Mouse (Mus musculus) cerebellum, adult 18-20 months (tissue): ENCODE results near the gene Tmem125.

ENCODE experiments used
- DNase-seq, 2 experiments: peaks; one replicate each; pipeline ENCODE4 v3.0.0; 2021

Tmem125 gene

DNA sequence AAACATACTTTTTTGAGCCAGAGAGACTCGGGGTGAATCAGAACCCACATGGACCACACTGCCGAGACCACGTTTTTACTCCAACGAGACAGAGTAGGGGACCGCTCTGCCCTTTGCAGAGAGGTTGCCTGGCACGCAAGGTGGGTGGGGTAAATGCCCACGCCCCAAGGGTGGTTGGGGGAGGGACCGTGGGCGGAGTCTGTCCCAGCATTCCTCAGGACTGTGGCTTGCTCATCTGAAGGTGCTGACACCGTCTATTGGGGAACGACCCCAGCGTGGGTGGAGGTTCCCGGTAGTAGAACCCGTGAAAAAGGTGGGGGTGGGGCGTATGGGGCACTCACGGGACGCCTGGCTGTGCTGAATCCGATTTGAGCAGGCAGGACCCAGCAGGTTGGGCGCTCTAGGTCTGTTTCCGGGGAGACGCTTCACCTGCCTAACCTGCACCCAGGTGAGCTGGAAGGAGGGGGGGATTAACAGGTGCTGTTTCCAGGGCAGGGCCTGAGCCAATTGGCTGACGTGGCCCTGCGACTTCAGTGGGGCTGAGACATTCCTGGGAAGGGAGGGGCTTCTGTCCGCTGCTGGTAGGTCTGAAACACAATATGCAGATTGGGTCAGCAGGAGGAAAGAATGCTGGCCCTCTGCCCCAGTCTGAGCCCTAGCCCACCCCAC is at the start of gene Tmem125:
Gene Tmem125, minus strand, starts transcription at position 453 of the 669 bp plus-strand sequence.
- peak in 1 of 2 experiments; percentile 7 for DNase-seq

- DNase-seq, result no peak
These were observed 45.9 kb upstream of the Tmem125 start for GRCm38 (mm10) chr4:118589733-118590130.

DNA sequence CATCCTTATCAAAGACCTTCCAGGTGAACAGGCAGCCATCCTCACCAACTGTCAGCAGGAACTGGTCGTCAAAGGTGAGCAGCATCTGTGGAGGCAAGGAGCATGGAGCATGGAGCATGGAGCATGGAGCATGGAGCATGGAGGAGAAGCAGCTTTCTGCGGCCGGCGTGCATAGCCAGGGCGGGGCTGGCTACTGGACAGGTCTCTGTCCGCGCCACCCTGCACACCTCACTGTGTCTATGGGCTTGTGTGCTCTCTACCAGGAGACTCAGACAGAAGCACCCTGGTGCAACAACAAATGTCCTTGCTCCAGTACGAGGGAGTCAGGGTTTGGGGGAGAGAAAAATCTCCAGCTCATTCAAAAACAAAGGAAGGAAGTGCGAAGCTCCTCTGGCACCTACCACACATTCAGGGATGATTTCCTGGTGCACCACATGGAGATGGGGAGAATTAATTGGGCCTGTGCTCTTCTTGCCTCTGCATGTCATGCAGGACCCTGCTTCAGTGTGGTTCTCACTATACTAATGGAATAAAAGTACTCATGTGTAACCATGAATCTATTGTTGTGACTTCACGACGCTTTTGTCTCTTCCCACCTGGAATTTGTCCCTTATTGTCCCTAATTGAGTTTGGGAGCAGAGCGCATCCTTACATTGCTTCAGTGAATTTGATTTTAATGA is 45.3 kb upstream of the Tmem125 start:
- no peak for DNase-seq

GRCm38 (mm10) chr4:118582629-118583028 is 38.8 kb upstream of the Tmem125 start:
- no peak for DNase-seq

- no peak for DNase-seq
These were observed 37.7 kb upstream of the Tmem125 start for GRCm38 (mm10) chr4:118581508-118581907.

DNA sequence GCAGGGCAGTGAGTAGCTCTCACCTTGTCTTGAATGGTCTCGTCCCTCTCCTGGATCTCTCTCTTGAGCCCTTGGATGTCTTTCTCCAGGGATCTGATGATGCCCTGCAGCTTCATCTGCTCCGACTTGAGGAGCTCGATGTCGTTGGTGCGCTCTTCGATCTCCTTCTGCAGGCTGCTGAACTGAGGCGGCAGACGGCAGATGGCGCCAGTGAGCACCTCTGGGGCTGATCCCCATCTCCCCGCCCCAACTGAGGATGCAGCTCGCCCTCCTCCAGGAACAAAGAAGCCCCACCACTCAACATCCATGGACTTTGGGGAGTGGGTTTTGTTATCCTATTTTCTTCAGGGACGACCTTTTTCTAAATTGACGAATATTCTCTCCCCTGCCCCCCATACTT is 35.5 kb upstream of the Tmem125 start:
- peak; percentile 6 to 13 for DNase-seq

DNA sequence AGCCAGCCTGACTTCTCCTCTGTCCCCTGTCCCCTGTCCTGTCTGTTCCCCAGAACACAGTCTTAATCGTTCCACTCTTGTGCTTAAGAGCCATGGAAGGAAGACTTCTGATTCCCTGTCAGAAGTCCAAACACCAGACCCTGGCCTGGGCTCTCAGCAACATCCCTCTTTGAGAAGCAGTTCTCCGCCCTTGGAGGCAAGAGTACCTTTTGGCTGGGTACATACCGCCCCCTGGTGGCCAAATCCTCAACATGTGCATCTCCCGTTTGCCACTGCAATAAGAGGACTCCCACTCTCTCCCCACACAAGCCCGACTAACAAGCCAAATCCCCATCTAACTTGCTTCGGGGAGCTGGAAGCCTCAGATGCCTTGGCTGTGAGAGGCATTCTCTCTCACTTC is 32.3 kb upstream of the Tmem125 start:
- peak; percentile 58 to 67 for DNase-seq

GRCm38 (mm10) chr4:118571441-118571840 is 27.6 kb upstream of the Tmem125 start:
- no peak for DNase-seq

DNA sequence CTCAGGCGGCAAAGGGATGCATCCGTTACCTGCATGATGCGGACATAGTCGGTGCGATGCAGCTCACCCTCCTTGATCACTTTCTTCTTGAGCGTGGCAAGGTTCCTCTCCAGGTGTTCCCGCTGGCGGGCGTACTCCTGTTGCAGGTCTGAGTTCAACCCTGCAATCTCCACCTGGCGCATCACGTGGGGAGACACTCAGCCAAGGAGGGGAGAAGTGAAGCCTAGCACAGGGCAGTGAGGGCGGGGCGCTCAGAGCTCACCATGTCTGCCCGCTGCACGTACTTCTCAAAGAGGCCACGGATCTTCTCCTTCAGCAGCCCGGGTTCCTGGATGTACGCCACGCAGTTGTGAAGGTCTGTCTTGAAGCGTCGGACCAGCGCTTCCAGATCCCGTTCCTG is 25.5 kb upstream of the Tmem125 start:
- no peak for DNase-seq

- no peak for DNase-seq
These were observed 24.9 kb upstream of the Tmem125 start for GRCm38 (mm10) chr4:118568709-118569108.

GRCm38 (mm10) chr4:118566161-118566676 is 22.4 kb upstream of the Tmem125 start:
- DNase-seq, result peak in 1 of 2 experiments; percentile 12

DNA sequence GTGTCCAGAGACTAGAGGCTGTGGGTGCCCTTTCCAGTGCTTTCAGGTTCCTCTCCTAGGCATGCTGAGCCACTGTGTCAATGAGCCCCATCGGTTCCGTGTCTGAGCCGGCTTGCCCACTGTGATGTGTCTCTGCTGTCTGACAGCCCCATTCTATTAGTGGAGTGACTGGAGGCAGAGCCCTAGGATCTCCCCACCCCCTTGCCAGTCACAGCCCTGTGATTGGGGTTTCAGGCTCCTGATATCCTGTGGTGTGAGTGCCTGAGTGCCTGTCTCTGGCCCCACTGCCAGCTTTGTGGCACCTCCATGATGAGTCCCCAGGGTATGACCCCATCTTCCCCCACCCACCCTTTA is 21.1 kb upstream of the Tmem125 start:
- no peak for DNase-seq

DNA sequence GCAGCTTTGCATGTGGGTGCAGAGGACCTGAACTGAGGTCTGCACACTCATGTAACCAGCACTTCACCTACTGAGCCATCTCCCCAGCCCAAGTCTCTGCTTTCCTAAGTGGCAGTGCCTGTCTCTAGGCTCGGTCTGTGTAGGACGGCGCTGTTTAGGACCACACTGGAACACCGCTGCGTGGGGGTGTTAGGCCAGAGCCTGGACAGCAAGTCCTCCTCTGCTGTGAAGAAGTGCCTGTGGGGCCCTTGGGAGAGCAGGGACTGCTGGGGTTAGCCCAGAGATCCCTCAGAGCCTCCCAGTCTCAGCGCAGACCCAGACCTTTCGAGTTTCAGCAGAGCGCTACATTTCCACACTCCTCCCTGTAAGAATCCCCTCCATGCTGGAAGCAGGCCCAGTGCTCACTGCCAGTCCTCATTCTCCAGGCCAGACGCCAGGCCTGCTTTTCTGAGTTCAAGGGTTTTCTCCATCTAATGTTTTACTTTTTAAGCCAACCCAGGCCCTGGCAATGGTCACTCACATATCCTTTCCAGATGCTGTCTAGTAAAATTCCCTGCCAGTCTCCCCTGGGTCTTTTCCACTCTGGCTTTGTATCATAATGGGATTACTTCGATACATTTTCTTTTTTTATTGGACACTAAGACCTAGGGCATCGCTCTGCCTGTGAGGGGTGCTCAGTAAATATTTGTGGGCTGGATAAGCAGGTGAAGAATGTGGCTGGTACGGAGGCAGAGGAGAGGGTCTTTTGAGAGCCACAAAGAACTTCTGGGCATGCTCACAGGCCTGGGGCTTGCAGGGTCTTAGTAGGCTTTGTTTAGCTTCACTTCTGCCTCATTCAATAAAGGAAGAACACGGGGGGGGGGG is 20.4 kb upstream of the Tmem125 start:
- no peak for DNase-seq

DNA sequence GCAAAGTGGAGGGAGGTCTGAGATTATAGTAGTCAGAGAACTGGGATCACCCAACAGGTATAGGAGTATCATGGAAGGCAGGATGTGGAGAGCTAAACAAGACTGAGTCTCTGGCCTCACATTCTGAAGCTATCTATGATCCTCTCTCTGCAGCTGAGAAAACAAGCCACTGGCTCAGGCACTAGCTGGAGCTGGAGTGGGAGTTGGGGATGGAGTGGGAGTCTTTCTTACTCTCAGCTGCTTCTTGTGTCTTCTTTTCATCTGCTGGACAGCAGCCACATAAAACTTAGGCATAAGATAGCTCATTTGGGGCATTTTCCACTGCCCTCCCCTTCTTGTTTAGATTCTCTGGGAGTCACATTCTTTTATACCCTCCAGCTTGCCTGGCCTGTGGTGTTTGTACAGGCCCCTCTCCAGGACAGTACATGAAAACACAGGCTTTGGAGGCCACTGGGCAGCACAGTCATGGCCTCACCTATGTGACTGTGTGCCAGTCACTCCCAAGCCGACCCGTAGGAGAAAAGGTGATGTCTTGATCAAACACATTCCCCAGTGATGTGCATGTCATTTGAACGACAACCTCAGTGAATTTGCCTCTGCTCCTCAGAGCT is 9.3 kb upstream of the Tmem125 start:
- no peak for DNase-seq

- peak; percentile 9 to 22 for DNase-seq
These were observed 4.3 kb upstream of the Tmem125 start for GRCm38 (mm10) chr4:118548130-118548480.

GRCm38 (mm10) chr4:118547424-118548129 is 3.7 kb upstream of the Tmem125 start:
- DNase-seq, result peak; percentile 44 to 51

DNA sequence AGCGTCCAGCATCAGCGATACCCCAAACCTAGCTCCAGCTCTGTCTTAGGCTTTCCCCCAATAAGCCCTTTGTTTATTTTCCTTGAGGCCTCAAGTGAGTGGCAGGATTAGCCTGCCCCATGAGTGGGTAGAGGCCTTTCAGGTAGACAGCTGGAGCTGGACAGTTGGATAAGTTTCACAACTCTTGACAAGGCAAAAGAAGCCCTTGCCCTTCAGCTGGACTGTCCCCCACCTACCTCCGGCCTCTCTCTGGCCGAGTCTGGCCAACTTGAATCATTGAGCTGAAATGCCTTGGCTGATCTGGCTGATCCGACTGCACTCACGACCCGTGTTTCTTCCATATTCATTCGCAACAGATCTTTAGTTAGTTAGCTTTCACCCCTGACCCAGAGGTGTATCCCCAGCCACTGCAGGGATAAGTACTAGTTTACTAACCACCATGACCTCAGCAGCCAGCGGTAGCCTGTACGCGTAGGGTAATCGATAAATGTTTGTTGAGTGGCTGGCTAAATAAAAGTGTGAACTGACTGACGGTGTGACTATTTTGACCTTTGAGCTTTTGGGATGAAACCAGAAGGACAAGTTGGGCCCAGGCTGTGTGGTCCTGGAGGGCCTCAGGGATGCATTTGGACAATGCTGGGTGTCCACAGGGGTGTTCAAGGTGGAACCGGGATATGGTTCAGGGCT is 740 bp upstream of the Tmem125 start:
- DNase-seq, result no peak

GRCm38 (mm10) chr4:118543158-118543530 is 700 bp downstream of the Tmem125 start:
- no peak for DNase-seq

DNA sequence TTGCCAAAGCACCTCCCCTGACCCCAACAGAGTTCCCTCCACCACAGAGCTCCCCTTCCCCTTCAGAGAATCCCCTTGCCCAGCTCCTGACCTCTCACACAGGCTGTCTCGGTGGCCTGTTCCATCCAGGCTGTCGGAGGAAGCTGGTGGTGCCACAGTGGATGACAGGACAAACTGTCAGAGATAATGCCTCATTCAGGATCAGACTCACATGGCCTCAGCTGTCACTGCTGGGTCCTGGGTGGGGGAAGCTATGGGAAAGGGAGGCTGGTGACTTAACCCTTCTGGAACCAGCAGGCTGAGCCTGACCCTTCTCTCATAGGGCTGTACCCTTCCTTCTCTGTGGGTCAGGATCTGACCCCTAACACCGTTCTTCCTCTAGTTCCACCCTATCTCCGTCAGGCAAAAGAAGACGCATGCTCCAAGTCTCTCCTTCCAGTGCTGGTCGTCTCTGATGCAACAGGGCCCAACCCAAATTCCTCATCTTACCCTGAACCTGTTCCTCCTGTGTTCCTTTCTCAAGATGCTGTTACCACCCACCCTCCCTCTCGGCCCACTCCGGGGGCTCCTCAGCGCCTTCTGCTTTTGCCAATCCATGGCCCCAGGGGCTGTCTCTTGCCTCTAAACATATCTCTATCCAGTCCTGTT is 1.2 kb downstream of the Tmem125 start:
- DNase-seq, result no peak

DNA sequence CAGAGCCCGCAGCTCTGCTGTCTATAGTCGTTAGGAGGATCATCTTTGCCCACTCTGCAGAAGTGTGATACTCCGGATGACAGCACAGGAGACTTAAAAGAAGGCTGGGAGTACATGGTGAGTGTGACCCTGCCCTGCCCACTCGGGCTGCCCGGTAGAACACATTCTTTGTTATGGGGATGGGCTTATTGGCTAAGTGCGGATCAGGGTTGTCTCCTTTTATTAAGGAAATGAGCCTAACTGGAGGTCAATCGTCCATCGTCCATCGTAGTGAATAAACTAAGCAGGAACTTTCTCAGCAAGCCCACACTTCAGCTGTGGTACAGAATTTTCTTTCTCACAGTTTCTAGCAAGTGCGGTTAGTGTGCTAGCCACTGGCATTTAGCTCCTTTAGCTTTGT is 3.9 kb downstream of the Tmem125 start:
- no peak for DNase-seq

- no peak for DNase-seq
These were observed 6.0 kb downstream of the Tmem125 start for GRCm38 (mm10) chr4:118537801-118538200.
